Mouse (Mus musculus): ENCODE measurements around the gene 4930404N11Rik.

Gene 4930404N11Rik

GRCm38 (mm10) chr10:81379809-81380378 lies 14.3 kb upstream of the 4930404N11Rik start:
- DNase-seq = peak; percentile 71

DNA sequence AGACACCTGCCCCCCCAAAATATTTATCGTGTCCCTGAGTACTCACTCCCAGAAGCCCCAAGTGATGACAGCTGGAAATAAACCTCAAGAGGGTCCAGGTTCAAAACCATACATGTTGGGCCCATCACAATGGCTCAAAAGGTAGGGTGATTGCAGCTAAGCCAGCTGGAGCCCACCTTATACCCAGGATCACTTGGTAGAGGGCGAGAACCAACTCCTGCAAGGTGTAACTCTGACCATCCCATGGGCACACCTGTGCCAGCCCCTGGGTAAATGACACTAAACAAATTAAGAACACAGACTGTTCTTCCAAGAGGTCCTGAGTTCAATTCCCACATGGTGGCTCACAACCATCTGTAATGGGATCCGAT lies 13.6 kb upstream of the 4930404N11Rik start:
- DNase-seq = peak; percentile 72

DNA sequence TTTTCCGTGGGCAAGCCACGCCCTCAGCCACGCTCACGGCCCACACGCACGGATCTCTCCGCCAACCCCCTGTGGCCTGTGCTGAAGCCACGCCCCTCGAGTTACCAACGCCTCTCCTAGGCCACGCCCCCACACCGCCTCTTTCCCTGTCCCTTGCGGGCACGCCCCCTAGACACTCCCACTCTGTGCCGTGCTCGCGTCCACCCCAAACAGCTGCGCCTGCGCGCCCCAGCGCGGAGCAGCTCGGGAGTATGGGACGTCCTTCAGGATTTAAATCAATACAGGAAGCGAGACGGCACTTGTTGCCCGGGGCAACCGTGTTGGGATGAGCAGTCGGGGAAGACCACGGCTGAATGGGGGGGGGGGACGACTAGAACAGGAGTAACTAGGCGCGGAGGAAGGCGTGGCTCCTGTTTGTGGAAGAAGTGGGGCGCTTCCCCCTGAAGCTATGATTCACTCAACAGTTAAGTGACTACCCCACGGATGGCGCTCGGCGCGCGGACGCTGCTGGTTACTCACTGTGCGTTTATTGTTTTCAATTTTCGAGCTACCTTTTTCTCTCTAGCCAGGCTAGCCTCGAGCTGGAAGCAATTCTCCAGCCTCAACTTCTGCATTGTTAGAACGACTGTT lies 13.1 kb upstream of the 4930404N11Rik start:
- DNase-seq = peak; percentile 100

DNA sequence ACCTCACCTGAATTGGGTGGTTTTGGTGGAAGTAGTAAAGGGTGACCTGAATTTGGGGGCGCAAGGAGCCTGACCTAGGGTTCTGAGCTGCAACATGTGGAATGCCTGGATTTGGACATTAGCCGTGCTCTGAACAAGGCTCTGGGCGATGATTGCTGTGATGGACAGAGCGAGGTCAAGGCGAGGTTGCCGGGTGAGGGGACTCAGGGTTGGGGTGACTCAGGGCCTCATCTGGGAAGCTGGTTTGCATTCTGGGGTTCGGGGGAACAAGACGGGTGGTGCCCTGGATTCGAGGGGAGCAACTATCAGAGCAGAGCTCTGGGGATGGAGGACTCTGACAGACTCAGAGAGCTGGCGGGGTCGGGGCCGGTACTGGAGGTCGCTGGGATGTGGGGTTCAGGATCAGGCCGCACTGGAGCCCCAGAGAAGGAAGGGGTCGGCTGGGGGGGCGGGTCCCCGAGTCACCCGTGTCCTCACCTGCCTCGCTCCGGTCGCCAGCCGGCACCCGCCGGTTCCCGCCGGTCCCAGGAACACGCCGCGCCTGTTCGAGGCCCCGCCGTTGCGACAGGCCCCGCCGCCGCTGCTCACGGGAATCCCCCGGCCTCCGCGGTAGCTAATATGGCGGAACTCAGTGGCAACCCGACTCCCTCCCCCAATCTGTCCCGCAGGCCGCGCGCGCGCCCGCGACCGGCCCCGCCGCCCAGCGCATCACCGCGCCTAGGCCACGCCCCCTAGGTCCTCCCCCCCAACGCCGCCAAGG lies 12.4 kb upstream of the 4930404N11Rik start, which contains the start of gene Fzr1:
TSS of gene Fzr1 (minus strand) at position 724 of the 760 bp plus-strand sequence.
- no peak for DNase-seq

DNA sequence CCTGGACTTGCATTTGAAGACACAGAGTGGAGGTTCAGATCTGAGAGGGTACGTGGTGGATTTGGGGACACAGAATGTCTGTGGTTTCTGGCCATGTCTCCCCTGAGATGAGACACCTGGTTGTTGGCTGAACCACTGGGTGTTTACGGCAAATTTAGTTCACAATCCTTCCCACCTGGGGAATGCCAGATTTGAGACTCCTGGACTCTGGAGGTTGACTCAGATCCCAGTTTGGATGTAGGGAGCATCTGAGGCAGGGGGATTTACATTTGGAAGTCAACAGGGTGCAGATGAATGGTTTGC lies 11.7 kb upstream of the 4930404N11Rik start:
- DNase-seq = no peak

GRCm38 (mm10) chr10:81376561-81377361 lies 11.1 kb upstream of the 4930404N11Rik start:
- DNase-seq = peak; percentile 67

DNA sequence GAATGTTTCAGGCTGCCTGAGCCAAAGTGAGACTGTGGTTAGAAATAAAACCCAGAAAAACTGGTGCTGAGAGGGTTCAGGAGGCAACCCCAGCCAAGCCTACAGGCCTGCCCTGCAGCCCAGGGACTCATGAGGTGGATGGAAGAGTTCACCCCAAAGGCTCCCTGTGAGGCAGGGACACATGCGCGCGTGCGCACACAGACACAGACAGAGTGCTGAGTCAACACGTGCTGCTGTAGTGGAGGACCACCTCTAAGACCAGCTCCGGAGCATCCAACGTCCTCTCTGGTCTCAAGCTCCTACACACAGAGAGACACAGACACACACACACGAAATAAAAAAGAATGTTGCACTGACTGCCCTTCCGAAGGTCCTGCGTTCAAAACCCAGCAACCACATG lies 9.7 kb upstream of the 4930404N11Rik start:
- no peak for DNase-seq

- DNase-seq = no peak
Observed at GRCm38 (mm10) chr10:81367207-81367495, 1.5 kb upstream of the 4930404N11Rik start.

GRCm38 (mm10) chr10:81366477-81367206 lies 1.0 kb upstream of the 4930404N11Rik start:
- DNase-seq = no peak

DNA sequence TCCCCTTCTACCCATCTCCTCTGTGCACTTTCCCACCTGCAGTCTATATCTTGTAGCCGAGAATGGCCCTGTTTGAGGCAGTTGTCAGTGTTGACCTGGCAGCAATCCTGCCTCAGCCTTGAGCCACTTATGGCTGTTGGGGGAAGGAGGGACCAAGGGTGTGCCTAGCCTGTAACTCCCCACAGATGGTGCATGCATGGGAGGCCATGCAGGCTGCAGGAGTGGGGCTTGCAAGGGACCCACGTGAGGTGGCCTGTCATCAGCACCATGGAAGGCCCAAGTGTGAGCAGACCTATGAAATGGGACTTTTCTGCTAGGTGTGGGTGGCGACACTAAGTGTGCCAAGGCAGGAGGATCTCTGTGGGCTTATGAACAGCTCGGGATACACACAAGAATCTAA lies 543 bp downstream of the 4930404N11Rik start:
- DNase-seq = no peak

DNA sequence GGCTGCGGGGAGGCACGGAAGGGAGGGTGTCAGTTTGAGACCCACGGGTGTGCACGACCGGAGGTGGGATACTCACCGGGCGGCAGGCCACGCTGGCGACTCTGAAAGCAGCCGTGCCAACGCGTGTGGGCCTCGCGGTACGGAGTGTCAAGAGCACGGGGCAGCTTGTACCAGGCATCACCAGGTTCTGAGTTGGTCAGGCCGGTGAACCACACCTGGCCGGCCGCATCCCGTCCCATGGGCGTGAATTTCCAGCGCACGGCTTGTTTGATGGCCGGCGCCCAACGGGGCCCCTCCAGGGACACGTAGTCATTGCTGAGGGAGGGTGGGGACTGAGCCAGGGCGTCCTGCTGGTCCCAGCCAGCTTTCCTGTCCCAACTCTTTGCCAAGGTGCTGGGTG lies 950 bp downstream of the 4930404N11Rik start:
- DNase-seq = no peak

DNA sequence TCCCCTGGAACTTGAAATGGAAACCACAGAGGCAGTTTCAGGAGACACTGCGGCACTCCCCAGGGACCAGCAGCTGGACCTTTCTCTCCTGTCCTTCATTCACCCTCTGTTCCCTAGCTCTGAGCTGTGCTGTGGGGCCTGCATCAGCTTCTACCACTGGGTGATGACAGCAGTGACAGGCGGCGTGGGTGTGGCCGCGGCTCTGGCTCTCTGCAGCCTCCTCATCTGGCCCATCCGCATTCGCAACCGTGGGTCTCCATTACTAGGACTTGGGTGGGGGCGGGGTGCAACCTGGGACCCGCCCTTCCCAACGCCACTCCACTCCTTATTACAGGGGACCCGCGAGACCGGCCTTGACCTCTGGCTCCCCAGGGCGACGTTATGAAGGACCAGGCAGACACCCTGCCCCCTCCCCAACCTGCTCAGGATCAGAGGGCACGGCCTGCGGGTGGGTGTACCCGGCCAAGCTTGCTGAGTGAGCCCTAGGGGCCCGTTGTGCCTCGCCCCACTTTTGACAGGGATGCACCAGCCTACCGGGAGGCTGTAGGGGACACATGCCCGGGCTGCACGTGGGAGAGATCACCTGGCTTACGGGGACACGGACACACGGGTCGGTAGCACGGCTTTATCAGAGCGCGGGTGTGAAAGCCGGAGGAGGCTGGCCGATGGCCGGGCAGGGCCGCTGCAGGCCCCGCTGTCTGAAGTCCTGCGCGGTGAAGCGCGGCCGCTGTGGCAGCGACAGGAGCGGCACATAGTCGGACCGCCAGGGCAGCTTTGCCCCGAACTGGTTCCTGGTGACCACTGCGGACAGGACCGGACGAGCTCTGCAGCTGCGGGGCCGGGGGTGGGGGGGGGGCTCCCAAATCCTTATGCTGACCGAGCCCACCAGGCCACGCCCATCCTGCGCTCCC lies 1.9 kb downstream of the 4930404N11Rik start:
- DNase-seq = no peak

DNA sequence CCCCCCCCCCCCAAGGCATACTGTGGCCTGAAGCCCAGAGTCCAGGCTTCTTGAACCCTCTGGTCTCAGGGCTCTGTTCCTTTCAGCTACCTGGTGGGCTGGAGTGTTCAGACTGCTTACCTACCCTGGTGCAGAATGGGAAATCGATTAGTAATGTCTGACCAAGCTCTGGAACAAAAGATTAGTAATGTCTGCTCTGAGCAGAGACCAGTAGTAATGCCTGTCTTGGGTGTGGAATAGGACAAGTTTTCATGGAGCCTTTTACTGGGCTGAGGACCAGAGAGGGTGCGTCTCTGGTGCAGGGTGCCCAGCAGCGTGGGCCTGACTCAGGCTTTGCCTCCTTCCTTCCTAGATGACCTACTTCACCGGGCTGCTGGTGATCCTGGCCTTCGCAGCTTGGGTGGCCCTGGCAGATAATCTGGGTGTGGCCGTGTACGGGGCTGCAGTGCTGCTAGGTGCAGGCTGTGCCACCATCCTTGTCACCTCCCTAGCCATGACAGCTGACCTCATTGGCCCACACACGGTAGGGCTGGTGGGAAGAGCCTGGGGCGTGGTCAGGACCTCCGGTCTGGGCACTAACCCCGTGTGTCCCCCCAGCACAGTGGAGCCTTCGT lies 3.2 kb downstream of the 4930404N11Rik start:
- no peak for DNase-seq

- no peak for DNase-seq
Observed at GRCm38 (mm10) chr10:81360721-81361120, 4.9 kb downstream of the 4930404N11Rik start.

GRCm38 (mm10) chr10:81358841-81359240 lies 6.8 kb downstream of the 4930404N11Rik start:
- no peak for DNase-seq

GRCm38 (mm10) chr10:81358209-81358608 lies 7.4 kb downstream of the 4930404N11Rik start:
- DNase-seq = no peak

- peak; percentile 85 for DNase-seq
Observed at GRCm38 (mm10) chr10:81356991-81357844, 8.4 kb downstream of the 4930404N11Rik start, which contains the start of gene Mfsd12. TSS of gene Mfsd12 (plus strand) at chr10:81357491.

DNA sequence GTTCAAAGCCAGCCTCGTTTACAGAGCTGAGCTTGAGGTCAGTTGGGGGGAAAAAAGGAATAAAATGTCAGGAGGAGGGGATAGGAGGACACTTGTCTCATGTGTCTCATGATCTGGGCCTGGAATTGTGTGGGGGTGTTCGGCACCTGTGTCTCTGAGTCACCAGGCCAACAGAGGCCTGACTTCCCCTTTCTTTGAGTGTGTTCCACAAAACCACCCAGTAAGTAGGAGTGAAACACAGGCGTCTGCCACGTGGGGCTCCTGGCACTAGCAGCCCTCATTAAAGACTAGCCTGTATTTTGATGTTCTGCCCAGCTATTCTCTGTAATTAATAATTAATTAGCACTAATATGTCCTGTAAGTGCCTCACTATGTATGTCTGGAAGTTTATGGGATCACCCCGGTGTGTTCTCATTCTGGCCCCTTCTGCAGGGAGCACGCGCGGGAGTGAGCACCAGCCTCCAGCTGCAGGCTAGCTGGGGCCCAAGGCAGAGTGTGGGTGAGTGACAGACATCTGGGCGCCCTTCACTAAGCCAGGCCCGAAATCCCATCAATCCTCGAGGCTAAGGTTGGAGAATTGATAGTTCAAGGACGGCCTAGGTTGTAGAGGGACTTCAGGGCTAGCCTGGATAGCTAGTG lies 9.1 kb downstream of the 4930404N11Rik start:
- peak; percentile 43 for DNase-seq

- peak; percentile 27 for DNase-seq
Observed at GRCm38 (mm10) chr10:81355533-81355932, 10.1 kb downstream of the 4930404N11Rik start.
